Mouse (Mus musculus): ENCODE measurements around the gene Kcnip4. TPM values are rescaled to one million over a fixed set of nuclear protein-coding genes. Genes with fewer than 3 reads are reported as not detected.

Gene Kcnip4
- polyA plus RNA-seq, 1 experiment, result not detected

DNA sequence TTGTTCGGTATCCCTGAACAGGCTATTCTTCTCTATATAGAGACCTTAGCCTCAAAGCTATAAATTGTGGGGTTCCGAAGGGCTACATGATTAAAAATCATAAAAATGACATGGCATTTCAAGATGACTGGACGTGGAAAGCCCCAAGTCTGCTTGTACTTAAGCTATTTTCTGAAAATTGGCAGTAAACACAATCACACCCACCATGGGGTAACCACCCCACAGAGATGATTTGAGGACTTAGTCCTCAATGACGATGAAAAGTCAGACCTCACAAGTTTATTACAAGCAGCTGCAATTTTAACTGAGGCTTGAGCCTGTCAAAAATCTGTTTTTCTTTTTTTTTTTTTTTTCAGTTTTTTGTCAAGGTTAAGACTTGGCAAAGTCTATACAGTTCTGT is 527.3 kb downstream of the Kcnip4 start:
- no peaks in the 10 kb centered on the region for H3K4me1 ChIP-seq (ENCODE audit: control insufficient read depth, insufficient read depth, insufficient read length, low read length)
- H3K27ac ChIP-seq (replicated peaks; ENCODE audit: low read depth, low read length), result no peak overlapping the region
- H3K4me3 ChIP-seq (ENCODE audit: insufficient read depth, low read depth, low read length), result no peak overlapping the region

DNA sequence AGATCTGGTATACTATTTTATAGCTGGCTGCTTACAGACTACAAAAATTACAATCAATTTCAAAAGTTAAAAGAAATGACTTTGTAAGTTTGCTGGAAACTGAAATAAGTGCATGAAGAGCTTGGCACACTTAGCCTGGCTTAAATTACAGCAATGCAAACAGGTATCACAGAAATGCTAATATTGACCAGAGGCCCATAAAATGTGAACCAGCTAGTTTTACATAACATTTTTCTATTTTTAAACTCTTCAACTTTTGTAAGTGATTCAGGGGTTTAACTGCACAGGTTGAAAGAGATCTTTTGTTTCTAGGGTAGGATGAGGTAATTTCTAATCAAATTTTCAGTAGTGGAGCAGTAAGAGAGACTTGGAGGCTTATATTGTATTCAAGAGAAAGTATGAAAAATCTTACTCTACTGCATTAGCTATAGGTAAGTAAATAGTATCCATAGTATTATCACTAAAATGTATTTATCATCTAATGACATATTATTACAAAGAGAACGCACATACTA is 535.5 kb downstream of the Kcnip4 start:
- no peaks in the 10 kb centered on the region for H3K4me1 ChIP-seq (ENCODE audit: control insufficient read depth, insufficient read depth, insufficient read length, low read length)
- H3K4me3 ChIP-seq (ENCODE audit: insufficient read depth, low read depth, low read length), result no peak overlapping the region
- no peak overlapping the region for H3K27ac ChIP-seq (replicated peaks; ENCODE audit: low read depth, low read length)

DNA sequence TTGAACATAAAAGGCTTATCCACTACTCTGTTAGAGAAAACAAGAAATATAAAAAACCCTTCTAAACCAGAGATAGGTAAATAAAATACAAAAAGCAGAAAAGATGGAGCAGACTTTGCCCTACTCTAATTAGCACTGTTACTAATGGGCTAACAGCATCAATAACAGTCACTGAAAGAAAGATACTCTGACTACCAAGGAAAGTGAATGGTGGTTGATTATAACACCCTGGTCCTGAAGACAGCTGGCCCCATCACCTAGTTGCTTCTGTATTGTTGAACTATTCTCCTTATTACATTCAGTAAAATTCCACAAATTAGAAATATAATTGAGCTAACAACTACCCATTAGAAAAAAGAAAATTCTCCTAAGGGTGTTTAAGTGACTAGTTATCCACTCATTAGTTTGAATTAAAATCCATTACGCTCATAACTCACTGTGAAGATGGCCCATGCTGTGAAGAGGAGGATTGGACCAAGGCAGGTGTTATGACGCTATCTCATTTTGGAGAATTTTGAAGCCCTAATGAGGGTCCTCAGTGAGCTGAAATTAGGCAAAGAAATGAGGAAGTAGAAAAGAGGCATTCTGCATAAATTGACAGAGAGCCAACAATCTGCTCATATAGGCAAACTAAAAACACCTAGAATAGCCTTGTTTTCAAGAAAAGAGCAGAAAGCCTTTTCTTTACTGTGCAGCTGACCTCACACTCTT is 582.2 kb downstream of the Kcnip4 start:
- Histone ChIP-seq H3K4me3 (ENCODE audit: insufficient read depth, low read depth, low read length) (no peak overlapping the region), H3K4me1 (ENCODE audit: control insufficient read depth, insufficient read depth, insufficient read length, low read length) (no peaks in the 10 kb centered on the region), H3K27ac (replicated peaks; ENCODE audit: low read depth, low read length) (no peak overlapping the region)

DNA sequence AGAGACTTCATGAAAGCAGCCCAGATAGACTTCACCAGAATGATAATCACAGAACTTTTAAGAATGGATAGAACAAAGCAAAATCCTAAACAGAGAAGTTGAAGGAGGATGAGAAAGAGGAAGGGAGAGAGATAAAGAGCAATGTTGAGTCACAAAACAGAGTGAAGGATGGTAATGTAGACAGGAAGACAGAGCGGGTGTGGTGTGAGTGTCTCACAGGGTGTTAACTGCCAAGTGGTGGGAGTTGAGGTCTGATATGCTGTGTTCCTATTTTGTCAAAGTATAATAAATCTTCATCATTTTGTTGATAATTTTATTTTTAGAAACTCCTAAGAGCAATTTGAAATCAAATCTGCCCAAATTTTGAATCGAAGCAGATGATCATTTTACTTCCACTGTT is 592.8 kb downstream of the Kcnip4 start:
- no peaks in the 10 kb centered on the region for H3K4me1 ChIP-seq (ENCODE audit: control insufficient read depth, insufficient read depth, insufficient read length, low read length)
- no peak overlapping the region for H3K4me3 ChIP-seq (ENCODE audit: insufficient read depth, low read depth, low read length)
- H3K27ac ChIP-seq (replicated peaks; ENCODE audit: low read depth, low read length), result no peak overlapping the region

DNA sequence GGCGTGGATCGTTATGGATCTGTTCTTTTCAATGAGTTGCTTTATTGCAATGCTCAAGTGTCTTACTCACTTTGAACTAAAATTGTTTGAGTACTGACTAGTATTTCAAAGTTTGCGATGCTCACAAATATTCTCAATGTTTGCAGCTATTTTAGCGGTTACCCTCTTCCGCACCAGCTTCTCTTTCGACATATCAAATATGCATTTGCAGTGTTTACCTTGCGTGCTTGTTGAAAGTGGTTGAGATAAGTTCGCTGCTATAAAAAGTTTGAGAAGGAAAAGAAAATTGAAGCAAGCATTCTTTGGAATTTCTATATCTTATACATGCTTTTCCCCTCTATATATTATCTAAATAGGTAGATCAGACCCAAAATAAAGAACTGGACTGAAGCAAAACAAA is 634.5 kb downstream of the Kcnip4 start:
- Histone ChIP-seq H3K4me3 (ENCODE audit: insufficient read depth, low read depth, low read length) (no peak overlapping the region), H3K27ac (replicated peaks; ENCODE audit: low read depth, low read length) (no peak overlapping the region), H3K4me1 (ENCODE audit: control insufficient read depth, insufficient read depth, insufficient read length, low read length) (no peaks in the 10 kb centered on the region)

DNA sequence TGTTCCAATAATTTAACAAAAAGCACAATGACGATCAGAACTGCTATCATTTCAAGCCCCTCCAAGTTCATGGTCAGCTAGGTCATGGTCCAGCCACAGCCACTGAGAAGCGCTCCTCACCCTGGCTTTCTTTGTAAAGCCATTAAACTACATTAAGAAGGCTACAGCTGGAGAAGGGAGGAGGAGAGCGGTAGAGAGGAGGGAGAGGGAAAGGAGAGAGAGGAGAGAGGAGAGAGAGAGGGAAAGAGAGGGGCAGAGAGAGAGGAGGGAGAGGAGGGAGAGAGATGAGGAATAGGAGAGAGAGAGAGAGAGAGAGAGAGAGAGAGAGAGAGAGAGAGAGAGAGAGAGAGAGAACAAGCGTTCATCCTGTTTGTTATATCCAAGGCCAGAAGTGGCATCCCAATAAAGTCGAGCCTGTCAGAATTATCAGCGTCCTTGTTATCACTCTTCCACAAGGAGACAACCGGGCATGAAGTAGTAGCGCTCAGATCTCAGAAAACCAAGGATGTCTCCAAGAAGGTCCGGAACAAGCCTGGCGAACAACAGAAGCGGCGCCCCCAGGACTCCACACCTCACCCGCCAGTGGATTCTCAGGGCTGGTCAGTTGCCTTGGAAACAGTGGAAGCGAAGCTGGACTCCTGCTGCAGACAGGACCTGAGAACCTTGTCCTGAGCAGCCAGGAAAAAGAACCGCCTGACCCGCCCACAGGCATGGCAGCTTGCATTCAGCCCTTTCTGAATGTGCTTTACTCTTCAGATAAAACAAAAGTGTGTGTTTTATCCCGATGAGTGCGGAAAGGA is 635.1 kb downstream of the Kcnip4 start:
- H3K4me1 ChIP-seq (ENCODE audit: control insufficient read depth, insufficient read depth, insufficient read length, low read length), result no peaks in the 10 kb centered on the region
- H3K4me3 ChIP-seq (ENCODE audit: insufficient read depth, low read depth, low read length), result no peak overlapping the region
- H3K27ac ChIP-seq (replicated peaks; ENCODE audit: low read depth, low read length), result no peak overlapping the region

DNA sequence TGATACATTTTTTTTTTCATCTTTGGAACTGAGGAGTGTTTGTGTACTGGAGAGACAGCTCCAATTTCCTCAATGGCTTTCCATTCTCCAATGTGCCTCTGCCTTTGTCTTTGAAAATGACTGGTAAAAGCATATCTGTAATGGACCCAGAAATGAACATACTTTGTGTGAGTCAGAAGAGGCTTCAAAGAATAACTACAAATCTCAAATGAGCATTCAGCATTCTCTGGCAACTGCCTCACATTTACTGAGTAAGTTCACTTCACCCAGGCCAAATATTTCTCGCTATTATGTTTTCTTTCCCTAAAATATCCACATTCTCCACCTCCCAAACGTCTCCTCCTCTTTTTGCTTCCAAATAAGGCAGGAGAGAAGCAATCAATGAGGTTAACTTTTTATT is 646.6 kb downstream of the Kcnip4 start:
- Histone ChIP-seq H3K27ac (replicated peaks; ENCODE audit: low read depth, low read length) (no peak overlapping the region), H3K4me3 (ENCODE audit: insufficient read depth, low read depth, low read length) (no peak overlapping the region), H3K4me1 (ENCODE audit: control insufficient read depth, insufficient read depth, insufficient read length, low read length) (no peaks in the 10 kb centered on the region)

DNA sequence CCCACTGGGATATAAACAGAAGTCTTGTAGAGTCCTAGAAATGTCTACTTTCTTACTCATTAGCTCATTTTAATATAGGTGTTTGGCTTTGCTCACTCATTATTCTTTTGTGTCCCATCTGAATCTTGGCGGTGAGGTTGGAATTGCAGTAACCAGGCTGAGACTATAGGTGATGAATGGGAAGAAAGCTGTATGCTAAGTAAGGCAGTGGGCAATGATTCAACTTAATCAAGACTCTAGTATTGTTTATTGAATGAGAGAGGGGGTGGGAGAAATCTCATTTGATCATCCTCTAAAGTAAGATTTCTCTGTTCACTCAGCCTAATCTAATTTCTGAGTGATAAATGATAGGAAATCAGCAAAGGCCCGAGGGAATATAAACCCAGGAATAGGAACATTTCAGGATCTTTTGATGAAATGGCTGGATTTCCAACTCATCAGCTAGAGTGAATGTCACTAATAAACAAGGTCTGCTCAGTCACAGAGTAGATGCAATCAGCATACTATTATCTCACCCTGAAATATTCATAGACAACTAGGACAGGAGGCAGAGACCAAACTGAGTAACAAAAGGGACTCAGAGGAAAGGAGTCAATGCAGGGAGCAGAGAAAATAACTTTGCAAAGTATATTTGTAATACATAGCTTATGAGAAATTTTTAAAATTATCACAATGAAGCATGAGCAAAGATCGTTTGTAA is 660.3 kb downstream of the Kcnip4 start:
- no peak overlapping the region for H3K4me3 ChIP-seq (ENCODE audit: insufficient read depth, low read depth, low read length)
- no peaks in the 10 kb centered on the region for H3K4me1 ChIP-seq (ENCODE audit: control insufficient read depth, insufficient read depth, insufficient read length, low read length)
- no peak overlapping the region for H3K27ac ChIP-seq (replicated peaks; ENCODE audit: low read depth, low read length)

DNA sequence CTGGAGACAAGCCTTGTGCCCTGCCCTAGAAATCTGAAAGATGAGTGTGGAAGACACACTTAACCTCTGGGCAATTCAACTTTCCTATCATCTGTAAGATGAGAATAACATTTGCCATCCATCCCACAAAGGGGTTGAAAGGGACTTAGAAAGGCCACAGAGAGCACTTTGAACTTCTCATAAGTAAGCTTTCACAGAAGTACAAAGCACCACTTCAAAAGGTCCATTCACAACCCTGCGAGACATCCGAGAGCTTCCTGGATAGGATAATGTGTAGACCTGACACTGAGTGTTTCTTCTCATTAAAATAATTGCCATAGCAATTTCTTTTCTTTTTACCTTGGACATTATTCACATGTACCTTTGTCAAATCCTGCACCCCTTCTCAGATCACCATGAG is 683.7 kb downstream of the Kcnip4 start:
- H3K27ac ChIP-seq (replicated peaks; ENCODE audit: low read depth, low read length), result no peak overlapping the region
- no peak overlapping the region for H3K4me3 ChIP-seq (ENCODE audit: insufficient read depth, low read depth, low read length)
- no peaks in the 10 kb centered on the region for H3K4me1 ChIP-seq (ENCODE audit: control insufficient read depth, insufficient read depth, insufficient read length, low read length)

DNA sequence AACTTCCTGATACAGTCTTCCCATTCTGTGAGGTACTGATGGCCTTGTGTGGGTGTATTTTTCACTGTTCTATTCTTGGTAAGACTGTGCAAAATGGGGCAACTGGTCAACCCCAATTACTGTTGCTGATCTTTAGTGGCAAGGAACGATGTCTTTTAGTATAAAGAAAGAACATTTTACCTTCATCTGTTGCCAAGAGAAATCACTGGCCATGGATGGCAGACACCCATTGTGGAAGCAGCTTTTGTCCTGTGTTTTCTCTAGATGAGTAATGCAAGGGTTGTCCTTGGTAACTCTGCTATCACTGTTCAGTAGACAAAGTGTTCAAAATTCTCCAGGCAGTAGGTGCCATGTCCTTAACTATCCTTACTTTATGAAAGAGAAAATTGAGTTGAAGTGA is 729.2 kb downstream of the Kcnip4 start:
- Histone ChIP-seq H3K27ac (replicated peaks; ENCODE audit: low read depth, low read length) (no peak overlapping the region), H3K4me1 (ENCODE audit: control insufficient read depth, insufficient read depth, insufficient read length, low read length) (no peaks in the 10 kb centered on the region), H3K4me3 (ENCODE audit: insufficient read depth, low read depth, low read length) (no peak overlapping the region)

DNA sequence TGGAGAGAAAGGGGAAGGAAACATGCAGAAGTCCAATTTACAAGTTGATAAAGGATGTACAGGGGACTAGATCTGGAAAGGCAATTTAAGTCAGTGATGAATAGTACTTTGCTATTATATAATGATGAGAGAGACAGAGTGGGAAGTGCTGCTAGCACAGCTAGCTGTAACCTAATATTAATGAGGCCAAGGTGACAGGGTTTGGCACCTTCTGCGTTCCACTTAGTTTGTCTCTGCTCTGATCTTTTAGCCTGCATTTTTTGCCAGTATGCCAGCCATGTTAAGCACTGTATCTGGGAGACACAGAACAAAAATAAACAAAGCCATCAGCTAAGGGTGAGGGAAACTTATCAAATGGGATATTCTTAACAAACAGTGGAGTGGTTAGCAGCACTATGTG is 745.3 kb downstream of the Kcnip4 start:
- no peaks in the 10 kb centered on the region for H3K4me1 ChIP-seq (ENCODE audit: control insufficient read depth, insufficient read depth, insufficient read length, low read length)
- no peak overlapping the region for H3K27ac ChIP-seq (replicated peaks; ENCODE audit: low read depth, low read length)
- H3K4me3 ChIP-seq (ENCODE audit: insufficient read depth, low read depth, low read length), result no peak overlapping the region

DNA sequence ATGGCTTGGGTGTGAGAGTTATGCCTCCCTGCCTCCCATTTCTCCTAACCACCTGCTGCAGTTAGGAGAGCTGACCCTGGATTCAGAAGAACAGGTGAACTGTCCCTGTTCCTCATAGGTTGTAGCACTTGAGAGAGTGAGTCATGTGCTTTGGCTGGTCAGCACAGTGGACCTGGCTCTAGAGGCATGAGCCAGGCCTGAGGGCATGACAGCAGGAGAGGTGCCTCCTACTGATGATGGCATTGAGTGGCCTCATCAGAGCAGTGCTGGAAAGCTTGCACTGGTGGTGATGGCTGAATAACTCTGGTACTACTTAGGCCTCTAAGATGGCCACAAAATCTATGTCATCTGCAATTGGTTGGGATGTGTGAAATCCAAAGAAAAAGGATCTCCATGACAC is 776.1 kb downstream of the Kcnip4 start:
- H3K27ac ChIP-seq (replicated peaks; ENCODE audit: low read depth, low read length), result no peak overlapping the region
- H3K4me3 ChIP-seq (ENCODE audit: insufficient read depth, low read depth, low read length), result no peak overlapping the region
- H3K4me1 ChIP-seq (ENCODE audit: control insufficient read depth, insufficient read depth, insufficient read length, low read length), result no peaks in the 10 kb centered on the region

DNA sequence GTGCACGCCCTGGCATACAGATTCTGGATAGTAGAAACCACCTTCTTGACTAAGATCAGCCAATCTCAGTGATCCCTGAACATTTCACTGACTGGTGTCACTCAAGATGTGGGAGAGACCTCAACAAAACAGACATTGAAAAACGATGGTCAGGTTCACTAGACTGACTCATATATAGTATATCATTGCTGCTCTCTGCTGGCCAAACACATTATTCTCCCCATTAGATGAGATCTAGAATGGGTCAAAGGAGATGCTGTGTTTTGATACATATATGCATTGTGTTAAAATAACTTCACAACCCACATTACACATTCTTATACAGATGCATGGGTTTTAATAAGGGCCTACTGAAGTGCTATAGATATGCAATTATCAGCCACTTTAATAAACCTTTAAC is 787.1 kb downstream of the Kcnip4 start:
- Histone ChIP-seq H3K27ac (replicated peaks; ENCODE audit: low read depth, low read length) (no peak overlapping the region), H3K4me3 (ENCODE audit: insufficient read depth, low read depth, low read length) (no peak overlapping the region), H3K4me1 (ENCODE audit: control insufficient read depth, insufficient read depth, insufficient read length, low read length) (no peaks in the 10 kb centered on the region)

DNA sequence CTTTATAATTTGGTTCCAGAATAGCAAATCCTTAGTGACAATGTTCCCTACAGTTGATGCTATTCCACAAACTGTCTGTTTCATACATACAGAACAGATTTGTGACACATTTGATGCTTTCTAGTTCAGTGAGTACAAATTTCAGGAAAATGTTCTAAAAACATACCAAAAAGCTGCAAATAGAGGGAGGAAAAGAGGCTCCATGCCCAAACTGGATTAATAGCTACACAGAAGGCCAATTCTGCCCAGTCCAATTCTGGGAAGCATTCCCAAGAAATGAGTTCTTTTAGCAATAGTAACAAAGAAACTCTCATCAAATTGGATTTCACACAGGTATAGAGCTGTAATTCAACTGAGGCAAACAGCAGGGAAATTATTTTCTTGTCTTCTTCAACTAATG is 806.5 kb downstream of the Kcnip4 start:
- no peak overlapping the region for H3K27ac ChIP-seq (replicated peaks; ENCODE audit: low read depth, low read length)
- H3K4me1 ChIP-seq (ENCODE audit: control insufficient read depth, insufficient read depth, insufficient read length, low read length), result no peaks in the 10 kb centered on the region
- no peak overlapping the region for H3K4me3 ChIP-seq (ENCODE audit: insufficient read depth, low read depth, low read length)

DNA sequence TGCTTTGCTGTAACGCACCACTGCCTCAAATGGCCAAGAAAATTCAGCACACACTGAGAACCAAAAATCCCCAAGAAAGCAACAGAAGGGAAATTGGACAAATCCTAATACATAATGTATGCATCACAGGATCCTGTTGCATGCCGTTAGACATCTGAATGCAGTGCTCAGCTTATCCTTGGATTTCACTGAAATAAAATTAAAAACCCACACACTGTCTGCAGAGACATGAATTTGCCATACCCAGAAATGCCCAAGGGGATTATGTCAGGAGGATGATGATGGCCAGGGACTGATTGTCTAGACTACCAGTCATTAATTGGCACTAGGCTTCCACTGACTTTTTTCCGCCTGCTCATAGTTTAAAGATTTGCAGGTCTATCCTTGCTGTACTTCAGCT is 818.7 kb downstream of the Kcnip4 start:
- Histone ChIP-seq H3K27ac (replicated peaks; ENCODE audit: low read depth, low read length) (no peak overlapping the region), H3K4me3 (ENCODE audit: insufficient read depth, low read depth, low read length) (no peak overlapping the region), H3K4me1 (ENCODE audit: control insufficient read depth, insufficient read depth, insufficient read length, low read length) (no peaks in the 10 kb centered on the region)

All from brown adipose tissue, adult 24 weeks (tissue).